Mouse (Mus musculus): ENCODE measurements at regions not wholly inside any gene's neighbourhood (a gene's known extent, or its start where the extent isn't known, plus 50 kb on each side); places are given as distances from the start of the nearest gene placed in this dataset.

GRCm38 (mm10) chr11:19351243-19351787, 332.5 kb upstream of the Meis1 start:
- Histone ChIP-seq H3K9me3 (ENCODE audit: low read depth, low read length) (no peaks in the 10 kb centered on the region), H3K4me3 (ENCODE audit: low read depth, low read length) (no peak overlapping the region), H3K9ac (no peak overlapping the region), H3K4me2 (peak overlapping the region; percentile 42), H3K4me1 (ENCODE audit: insufficient read depth) (peaks cover 7% of the 10 kb centered on the region; the same call in 1 of the 2 replicates), H3K27me3 (ENCODE audit: insufficient read depth, low read length) (no peaks in the 10 kb centered on the region), H3K27ac (ENCODE audit: low read depth) (no peak overlapping the region), H3K36me3 (ENCODE audit: insufficient read depth) (no peaks in the 10 kb centered on the region)
- no peak for ATAC-seq (ENCODE audit: insufficient read depth)
- no peak for TF ChIP-seq CTCF (IDR thresholded peaks at IDR 0.05; ENCODE audit: low read depth)
- no peak for DNase-seq
- WGBS, result 35% methylated on average over 7 of the region's 7 CpGs

- no peak overlapping the region for H3K4me3 ChIP-seq (ENCODE audit: low read depth, low read length)
- no peaks in the 10 kb centered on the region for H3K36me3 ChIP-seq (ENCODE audit: insufficient read depth)
- TF ChIP-seq CTCF (IDR thresholded peaks at IDR 0.05; ENCODE audit: low read depth), result no peak
- no peak overlapping the region for H3K27ac ChIP-seq (ENCODE audit: low read depth)
- no peaks in the 10 kb centered on the region for H3K27me3 ChIP-seq (ENCODE audit: insufficient read depth, low read length)
- no peaks in the 10 kb centered on the region for H3K9me3 ChIP-seq (ENCODE audit: low read depth, low read length)
- H3K9ac ChIP-seq, result no peak overlapping the region
- ATAC-seq (ENCODE audit: insufficient read depth) (no peak), DNase-seq (no peak)
- 77% methylated on average over 3 of the region's 3 CpGs for WGBS
- peaks cover 11% of the 10 kb centered on the region; the same call in 1 of the 2 replicates for H3K4me1 ChIP-seq (ENCODE audit: insufficient read depth)
- H3K4me2 ChIP-seq, result no peak overlapping the region
Measured at GRCm38 (mm10) chr11:19353706-19354105, 334.9 kb upstream of the Meis1 start.

GRCm38 (mm10) chr11:19355179-19355578, 336.4 kb upstream of the Meis1 start:
- WGBS, result 49% methylated on average over 2 of the region's 2 CpGs
- peak overlapping the region; percentile 71 for H3K27ac ChIP-seq (ENCODE audit: low read depth)

GRCm38 (mm10) chr11:19356151-19356550, 337.4 kb upstream of the Meis1 start:
- Histone ChIP-seq H3K36me3 (ENCODE audit: insufficient read depth) (no peaks in the 10 kb centered on the region), H3K9me3 (ENCODE audit: low read depth, low read length) (no peaks in the 10 kb centered on the region), H3K4me3 (ENCODE audit: low read depth, low read length) (no peak overlapping the region), H3K27ac (ENCODE audit: low read depth) (no peak overlapping the region; the same call in 1 of the 2 replicates), H3K4me1 (ENCODE audit: insufficient read depth) (peaks cover 11% of the 10 kb centered on the region; the same call in 1 of the 2 replicates), H3K9ac (no peak overlapping the region), H3K4me2 (no peak overlapping the region), H3K27me3 (ENCODE audit: insufficient read depth, low read length) (no peaks in the 10 kb centered on the region)
- no peak for TF ChIP-seq CTCF (IDR thresholded peaks at IDR 0.05; ENCODE audit: low read depth)
- ATAC-seq (ENCODE audit: insufficient read depth) (no peak), DNase-seq (peak; percentile 24)
- WGBS, result 46% methylated on average over 2 of the region's 2 CpGs

More at GRCm38 (mm10) chr11:19355179-19355578, 336.4 kb upstream of the Meis1 start:
- TF ChIP-seq CTCF (IDR thresholded peaks at IDR 0.05; ENCODE audit: low read depth), result no peak
- Histone ChIP-seq H3K27me3 (ENCODE audit: insufficient read depth, low read length) (no peaks in the 10 kb centered on the region), H3K4me3 (ENCODE audit: low read depth, low read length) (no peak overlapping the region), H3K36me3 (ENCODE audit: insufficient read depth) (no peaks in the 10 kb centered on the region), H3K9ac (no peak overlapping the region), H3K4me1 (ENCODE audit: insufficient read depth) (peaks cover 11% of the 10 kb centered on the region; the same call in 1 of the 2 replicates), H3K4me2 (no peak overlapping the region), H3K9me3 (ENCODE audit: low read depth, low read length) (no peaks in the 10 kb centered on the region)
- DNase-seq (peak; percentile 83), ATAC-seq (ENCODE audit: insufficient read depth) (peak; percentile 70)

GRCm38 (mm10) chr11:19369152-19369551, 350.4 kb upstream of the Meis1 start:
- H3K4me3 ChIP-seq (ENCODE audit: low read depth, low read length), result no peak overlapping the region
- DNase-seq (no peak), ATAC-seq (ENCODE audit: insufficient read depth) (no peak)
- no peaks in the 10 kb centered on the region for H3K4me1 ChIP-seq (ENCODE audit: insufficient read depth)
- H3K9ac ChIP-seq, result no peak overlapping the region
- no peaks in the 10 kb centered on the region for H3K36me3 ChIP-seq (ENCODE audit: insufficient read depth)
- TF ChIP-seq CTCF (IDR thresholded peaks at IDR 0.05; ENCODE audit: low read depth), result no peak
- H3K27ac ChIP-seq (ENCODE audit: low read depth), result no peak overlapping the region
- no peaks in the 10 kb centered on the region for H3K9me3 ChIP-seq (ENCODE audit: low read depth, low read length)
- no peak overlapping the region for H3K4me2 ChIP-seq
- WGBS, result 27% methylated on average over 1 of the region's 1 CpGs
- no peaks in the 10 kb centered on the region for H3K27me3 ChIP-seq (ENCODE audit: insufficient read depth, low read length)

- Histone ChIP-seq H3K27me3 (ENCODE audit: insufficient read depth, low read length) (no peaks in the 10 kb centered on the region), H3K36me3 (ENCODE audit: insufficient read depth) (no peaks in the 10 kb centered on the region), H3K27ac (ENCODE audit: low read depth) (no peak overlapping the region), H3K4me3 (ENCODE audit: low read depth, low read length) (no peak overlapping the region), H3K4me2 (no peak overlapping the region), H3K9me3 (ENCODE audit: low read depth, low read length) (no peaks in the 10 kb centered on the region), H3K4me1 (ENCODE audit: insufficient read depth) (no peaks in the 10 kb centered on the region), H3K9ac (no peak overlapping the region)
- no peak for TF ChIP-seq CTCF (IDR thresholded peaks at IDR 0.05; ENCODE audit: low read depth)
- DNase-seq (peak; percentile 81), ATAC-seq (ENCODE audit: insufficient read depth) (no peak)
- 44% methylated on average over 5 of the region's 5 CpGs for WGBS
Measured at GRCm38 (mm10) chr11:19373476-19373875, 354.7 kb upstream of the Meis1 start.

GRCm38 (mm10) chr11:19380935-19381334, 362.1 kb upstream of the Meis1 start:
- 45% methylated on average over 2 of the region's 2 CpGs for WGBS
- no peak for TF ChIP-seq CTCF (IDR thresholded peaks at IDR 0.05; ENCODE audit: low read depth)
- no peaks in the 10 kb centered on the region for H3K36me3 ChIP-seq (ENCODE audit: insufficient read depth)
- no peak overlapping the region for H3K27ac ChIP-seq (ENCODE audit: low read depth)
- ATAC-seq (ENCODE audit: insufficient read depth), result no peak
- H3K4me1 ChIP-seq (ENCODE audit: insufficient read depth), result no peaks in the 10 kb centered on the region
- H3K4me3 ChIP-seq (ENCODE audit: low read depth, low read length), result no peak overlapping the region
- DNase-seq, result no peak
- no peaks in the 10 kb centered on the region for H3K9me3 ChIP-seq (ENCODE audit: low read depth, low read length)
- H3K9ac ChIP-seq, result no peak overlapping the region
- H3K27me3 ChIP-seq (ENCODE audit: insufficient read depth, low read length), result no peaks in the 10 kb centered on the region
- H3K4me2 ChIP-seq, result no peak overlapping the region
